Mouse (Mus musculus): ENCODE measurements around the gene Slc27a5.

The Slc27a5 gene

GRCm38 (mm10) chr7:12987409-12988189 is 10.4 kb downstream of the Slc27a5 start:
- intact Hi-C loops (cut with DNase I) = no loop called here

- intact Hi-C loops (cut with DNase I) = no loop called here
These were observed 11.1 kb downstream of the Slc27a5 start for GRCm38 (mm10) chr7:12986906-12987305.

GRCm38 (mm10) chr7:12985724-12986123 is 12.3 kb downstream of the Slc27a5 start:
- intact Hi-C loops (cut with DNase I) = no loop called here

- intact Hi-C loops (cut with DNase I) = loop anchor here (5.0 kb wide), 1 partner anchor 53 kb away; the partner anchor contains the start of gene Rnf225
These were observed 17.7 kb downstream of the Slc27a5 start for GRCm38 (mm10) chr7:12980291-12980690.

- intact Hi-C loops (cut with DNase I) = loop anchor here (5.0 kb wide), 1 partner anchor 52 kb away; the partner anchor contains the start of gene Rnf225
These were observed 18.2 kb downstream of the Slc27a5 start for GRCm38 (mm10) chr7:12979776-12980175.

- intact Hi-C loops (cut with DNase I) = no loop called here
These were observed 18.9 kb downstream of the Slc27a5 start for GRCm38 (mm10) chr7:12978931-12979722.

- intact Hi-C loops (cut with DNase I) = no loop called here
These were observed 20.2 kb downstream of the Slc27a5 start, which contains the start of gene Zfp446 for GRCm38 (mm10) chr7:12977682-12978389. Gene Zfp446 (plus strand): TSS chr7:12977848.

- intact Hi-C loops (cut with DNase I) = no loop called here
These were observed 27.1 kb downstream of the Slc27a5 start for GRCm38 (mm10) chr7:12970906-12971305.

GRCm38 (mm10) chr7:12966104-12966845 is 31.7 kb downstream of the Slc27a5 start:
- intact Hi-C loops (cut with DNase I) = no loop called here

GRCm38 (mm10) chr7:12965678-12966091 is 32.3 kb downstream of the Slc27a5 start, which contains the start of gene Zfp324:
Gene Zfp324 (plus strand): TSS chr7:12965838.
- intact Hi-C loops (cut with DNase I) = no loop called here

- intact Hi-C loops (cut with DNase I) = no loop called here
These were observed 36.4 kb downstream of the Slc27a5 start for GRCm38 (mm10) chr7:12961511-12962141.

- intact Hi-C loops (cut with DNase I) = no loop called here
These were observed 38.3 kb downstream of the Slc27a5 start for GRCm38 (mm10) chr7:12959718-12960117.

- intact Hi-C loops (cut with DNase I) = no loop called here
These were observed 39.0 kb downstream of the Slc27a5 start for GRCm38 (mm10) chr7:12958948-12959347.

GRCm38 (mm10) chr7:12957511-12957910 is 40.5 kb downstream of the Slc27a5 start:
- intact Hi-C loops (cut with DNase I) = no loop called here

GRCm38 (mm10) chr7:12954896-12955295 is 43.1 kb downstream of the Slc27a5 start:
- intact Hi-C loops (cut with DNase I) = no loop called here

GRCm38 (mm10) chr7:12949872-12950229 is 48.1 kb downstream of the Slc27a5 start:
- intact Hi-C loops (cut with DNase I) = loop anchor here (5.0 kb wide), 1 partner anchor 38 kb away; no protein-coding TSS in a partner anchor

- intact Hi-C loops (cut with DNase I) = loop anchor here (5.0 kb wide), 1 partner anchor 37 kb away; no protein-coding TSS in a partner anchor
These were observed 48.7 kb downstream of the Slc27a5 start for GRCm38 (mm10) chr7:12949032-12949871.

GRCm38 (mm10) chr7:12943488-12943887 is 54.5 kb downstream of the Slc27a5 start:
- intact Hi-C loops (cut with DNase I) = no loop called here

- intact Hi-C loops (cut with DNase I) = no loop called here
These were observed 57.4 kb downstream of the Slc27a5 start for GRCm38 (mm10) chr7:12940599-12940998.
